Mouse (Mus musculus) neutrophil, adult 65 days (primary cell): Measurements from ENCODE around the gene Olfr201. TPM values are rescaled to one million over a fixed set of nuclear protein-coding genes. Genes with fewer than 3 reads are reported as not detected.

ENCODE experiments used
- total RNA-seq: library from RNA; stranded (reverse); gene quantifications from 2 replicates; pipeline ENCODE4 v1.2.4, GENCODE M21; 2023

The Olfr201 gene
- total RNA-seq, result not detected in 2 replicates

DNA sequence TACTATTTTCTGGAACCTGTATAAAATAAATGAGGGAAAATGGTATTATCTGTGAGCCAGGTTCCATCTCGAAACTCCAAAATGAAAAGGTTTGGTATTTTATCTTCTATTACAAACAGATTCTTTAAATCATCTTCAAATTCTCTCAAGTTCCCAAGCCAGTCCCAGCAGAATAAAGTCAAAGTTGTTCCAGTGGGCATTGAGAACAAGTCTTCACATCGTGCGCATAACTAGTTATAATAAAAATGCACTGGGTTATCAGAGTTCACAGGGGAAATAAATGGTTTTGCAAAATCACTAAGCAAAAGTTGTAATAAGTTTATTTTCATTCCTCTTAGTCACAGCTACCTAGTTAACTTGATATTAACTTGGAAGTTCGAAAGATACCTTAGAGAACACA, at the start of gene Olfr201:
Olfr201 (minus strand) TSS at position 101 of the 400 bp plus-strand sequence.

GRCm38 (mm10) chr16:59318148-59318547, 45.7 kb upstream of the Olfr201 start, which contains the start of gene Olfr204:
Gene Olfr204 (minus strand): TSS chr16:59318248.

GRCm38 (mm10) chr16:59298581-59298980, 26.1 kb upstream of the Olfr201 start, which contains the start of gene Olfr203:
Gene Olfr203 (plus strand): TSS chr16:59298881.

DNA sequence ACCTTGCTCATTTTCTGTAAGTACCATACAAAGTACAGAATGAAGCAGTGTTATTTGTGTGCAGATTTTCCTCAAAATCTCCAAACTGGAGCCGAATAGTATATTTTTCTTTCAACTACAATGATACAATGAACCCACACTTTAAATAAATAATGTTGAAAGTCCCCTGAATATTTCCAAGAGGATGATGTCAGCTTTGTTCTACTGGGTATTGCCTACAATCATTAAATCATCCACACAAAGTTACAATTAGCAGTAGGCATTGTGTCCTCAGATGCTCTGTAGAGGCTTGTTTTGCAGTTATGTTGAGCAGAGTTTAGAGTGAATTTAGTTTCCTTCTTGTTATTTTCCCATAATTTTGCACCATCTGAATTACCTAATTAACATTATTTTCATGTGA, 14.3 kb upstream of the Olfr201 start, which contains the start of gene Olfr202:
Olfr202 (minus strand) TSS at position 101 of the 400 bp plus-strand sequence.

GRCm38 (mm10) chr16:59219667-59220066, 52.8 kb downstream of the Olfr201 start, which contains the start of gene Olfr199:
Gene Olfr199 (minus strand): TSS chr16:59219767.

Other genes starting within 250 kb of the Olfr201 start
- not detected in 2 replicates for gene Olfr186, start 242.3 kb downstream of the Olfr201 start, total RNA-seq
- gene Olfr187, start 232.9 kb downstream of the Olfr201 start, total RNA-seq, result not detected in 2 replicates
- not detected in 2 replicates for gene Olfr190, start 194.6 kb downstream of the Olfr201 start, total RNA-seq
- not detected in 2 replicates for gene Olfr191, start 182.8 kb downstream of the Olfr201 start, total RNA-seq
- gene Olfr193, start 160.8 kb downstream of the Olfr201 start, total RNA-seq, result not detected in 2 replicates
- not detected in 2 replicates for gene Olfr194, start 151.6 kb downstream of the Olfr201 start, total RNA-seq
- gene Olfr195, start 125.6 kb downstream of the Olfr201 start, total RNA-seq, result not detected in 2 replicates
- not detected in 2 replicates for gene Olfr196, start 102.2 kb downstream of the Olfr201 start, total RNA-seq
- not detected in 2 replicates for gene Olfr198, start 69.1 kb downstream of the Olfr201 start, total RNA-seq
- not detected in 2 replicates for gene Olfr199, start 52.9 kb downstream of the Olfr201 start, total RNA-seq
- not detected in 2 replicates for gene Olfr202, start 14.2 kb upstream of the Olfr201 start, total RNA-seq
- gene Olfr203, start 26.2 kb upstream of the Olfr201 start, total RNA-seq, result not detected in 2 replicates
- gene Olfr204, start 45.6 kb upstream of the Olfr201 start, total RNA-seq, result not detected in 2 replicates
- gene Olfr205, start 58.5 kb upstream of the Olfr201 start, total RNA-seq, result not detected in 2 replicates
- not detected in 2 replicates for gene Olfr206, start 76.6 kb upstream of the Olfr201 start, total RNA-seq
- gene Olfr209, start 91.4 kb upstream of the Olfr201 start, total RNA-seq, result not detected in 2 replicates
- not detected in 2 replicates for gene Gabrr3, start 134.7 kb upstream of the Olfr201 start, total RNA-seq
- gene Riox2, start 199.1 kb upstream of the Olfr201 start, total RNA-seq, result 12.0 and 16.5 TPM in 2 replicates